Mouse (Mus musculus): ENCODE results near the gene Tmem255b.

The Tmem255b gene

GRCm38 (mm10) chr8:13492198-13492995 lies 57.4 kb downstream of the Tmem255b start:
- no peak for DNase-seq (ENCODE audit: low read depth)

- DNase-seq (ENCODE audit: low read depth): no peak
These were observed 58.0 kb downstream of the Tmem255b start for GRCm38 (mm10) chr8:13493011-13493410.

GRCm38 (mm10) chr8:13493858-13494631 lies 59.1 kb downstream of the Tmem255b start, which contains the start of gene Gas6:
TSS of gene Gas6 (minus strand) at chr8:13494490.
- peak; percentile 9 for DNase-seq (ENCODE audit: low read depth)

GRCm38 (mm10) chr8:13501221-13501620 lies 66.2 kb downstream of the Tmem255b start:
- DNase-seq (ENCODE audit: low read depth): no peak

- DNase-seq (ENCODE audit: low read depth): no peak
These were observed 69.1 kb downstream of the Tmem255b start for GRCm38 (mm10) chr8:13503936-13504606.

- no peak for DNase-seq (ENCODE audit: low read depth)
These were observed 70.1 kb downstream of the Tmem255b start for GRCm38 (mm10) chr8:13504894-13505674.

GRCm38 (mm10) chr8:13506849-13507248 lies 71.9 kb downstream of the Tmem255b start:
- no peak for DNase-seq (ENCODE audit: low read depth)

- DNase-seq (ENCODE audit: low read depth): no peak
These were observed 72.4 kb downstream of the Tmem255b start for GRCm38 (mm10) chr8:13507284-13507937.

- DNase-seq (ENCODE audit: low read depth): no peak
These were observed 77.0 kb downstream of the Tmem255b start for GRCm38 (mm10) chr8:13512016-13512415.

- DNase-seq (ENCODE audit: low read depth): no peak
These were observed 77.7 kb downstream of the Tmem255b start for GRCm38 (mm10) chr8:13512677-13513076.

GRCm38 (mm10) chr8:13513556-13514370 lies 78.8 kb downstream of the Tmem255b start:
- no peak for DNase-seq (ENCODE audit: low read depth)

- no peak for DNase-seq (ENCODE audit: low read depth)
These were observed 81.0 kb downstream of the Tmem255b start for GRCm38 (mm10) chr8:13516011-13516442.

- DNase-seq (ENCODE audit: low read depth): no peak
These were observed 81.7 kb downstream of the Tmem255b start for GRCm38 (mm10) chr8:13516728-13517127.

GRCm38 (mm10) chr8:13517284-13517781 lies 82.3 kb downstream of the Tmem255b start:
- DNase-seq (ENCODE audit: low read depth): no peak

All from naive thymus-derived CD4-positive, alpha-beta T cell, adult 2 months (primary cell).